Mouse (Mus musculus) testis, adult 2 months (tissue): ENCODE results near the gene Csf2ra.

ENCODE experiments used
- CTCF ChIP-seq: fragments of 200-500 bp; IDR thresholded peaks from 2 replicates; pipeline ENCODE4 v1.5.1; 2012; ENCODE audit warnings: low read depth, mild to moderate bottlenecking, inconsistent platforms, low read length, moderate library complexity; ENCODE audit not compliant: control insufficient read depth, insufficient read depth, insufficient replicate concordance
- POLR2A ChIP-seq: fragments of 200-500 bp; IDR thresholded peaks from 2 replicates; pipeline ENCODE4 v1.6.1; 2012; ENCODE audit warnings: low read depth, mild to moderate bottlenecking, inconsistent platforms, low read length, moderate library complexity; ENCODE audit not compliant: control insufficient read depth

DNA sequence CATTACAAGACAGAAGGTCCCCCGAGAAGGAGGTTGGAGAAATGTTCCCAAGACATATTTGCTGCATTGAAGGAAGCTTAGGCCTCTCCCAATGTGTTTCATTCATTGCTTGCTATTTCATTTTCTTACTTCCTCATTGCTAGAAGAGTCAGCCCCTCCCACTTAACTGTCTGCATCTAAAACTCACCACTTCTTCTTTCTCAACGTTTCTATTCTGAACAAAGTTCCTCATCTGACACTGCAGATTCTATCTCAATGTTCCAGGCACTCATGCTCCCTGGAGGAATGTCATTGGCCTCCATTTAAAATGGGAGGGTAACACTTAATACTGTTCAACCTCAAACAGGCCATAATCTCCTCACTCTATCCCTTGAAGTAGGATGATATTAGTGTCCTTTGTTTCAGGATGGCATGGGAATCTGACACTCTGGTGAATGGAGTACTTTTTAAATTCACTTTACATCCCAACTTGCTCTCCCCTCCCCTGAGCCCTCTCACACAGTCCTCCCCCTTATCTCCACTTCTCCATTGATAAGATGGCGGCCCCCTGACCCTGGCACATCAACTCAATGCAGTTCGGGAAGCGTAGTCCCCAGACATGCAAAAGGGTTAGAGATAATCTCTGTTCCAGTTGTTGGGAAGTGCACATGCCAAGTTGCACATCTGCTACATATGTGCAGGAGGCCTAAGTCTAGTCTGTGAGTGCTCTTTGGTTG, 16.6 kb upstream of the Csf2ra start:
- TF ChIP-seq CTCF (no peak), POLR2A (no peak)
